Mouse (Mus musculus): ENCODE measurements around the gene Olfr523. TPM values are rescaled to one million over a fixed set of nuclear protein-coding genes. Genes with fewer than 3 reads are reported as not detected.

The Olfr523 gene
- polyA plus RNA-seq, 1 experiment, result not detected

- H3K4me3 ChIP-seq (ENCODE audit: insufficient read depth, low read depth, low read length), result peak within 1 kb of the TSS; percentile 98
- no peaks in the 10 kb centered on the region for H3K4me1 ChIP-seq (ENCODE audit: control insufficient read depth, insufficient read depth, low read length)
- no peak for TF ChIP-seq CTCF (IDR thresholded peaks at IDR 0.05; ENCODE audit: insufficient read depth, low read depth, low read length)
- TF ChIP-seq POLR2A (IDR thresholded peaks at IDR 0.05; ENCODE audit: insufficient read depth, low read depth, low read length), result peak; percentile 74
- 2% methylated on average over 39 of the region's 39 CpGs for WGBS
- peak within 1 kb of the TSS; percentile 85 for H3K27ac ChIP-seq (ENCODE audit: insufficient read depth, low read depth, low read length)
Measured at GRCm38 (mm10) chr7:140137135-140138020, 35.6 kb upstream of the Olfr523 start, which contains the start of gene Mtg1. Mtg1 (plus strand) TSS chr7:140137564.

GRCm38 (mm10) chr7:140138021-140138310, 35.1 kb upstream of the Olfr523 start:
- WGBS, result 0% methylated on average over 8 of the region's 8 CpGs
- no peak for TF ChIP-seq CTCF (IDR thresholded peaks at IDR 0.05; ENCODE audit: insufficient read depth, low read depth, low read length)
- no peak for TF ChIP-seq POLR2A (IDR thresholded peaks at IDR 0.05; ENCODE audit: insufficient read depth, low read depth, low read length)
- H3K27ac ChIP-seq (ENCODE audit: insufficient read depth, low read depth, low read length), result peak overlapping the region; percentile 85
- H3K4me3 ChIP-seq (ENCODE audit: insufficient read depth, low read depth, low read length), result peak overlapping the region; percentile 98
- H3K4me1 ChIP-seq (ENCODE audit: control insufficient read depth, insufficient read depth, low read length), result no peaks in the 10 kb centered on the region

GRCm38 (mm10) chr7:140141350-140141749, 31.7 kb upstream of the Olfr523 start:
- no peak overlapping the region for H3K27ac ChIP-seq (ENCODE audit: insufficient read depth, low read depth, low read length)
- WGBS, result 5% methylated on average over 14 of the region's 14 CpGs
- TF ChIP-seq POLR2A (IDR thresholded peaks at IDR 0.05; ENCODE audit: insufficient read depth, low read depth, low read length) (no peak), CTCF (IDR thresholded peaks at IDR 0.05; ENCODE audit: insufficient read depth, low read depth, low read length) (peak; percentile 40)
- no peaks in the 10 kb centered on the region for H3K4me1 ChIP-seq (ENCODE audit: control insufficient read depth, insufficient read depth, low read length)
- H3K4me3 ChIP-seq (ENCODE audit: insufficient read depth, low read depth, low read length), result no peak overlapping the region

- H3K4me1 ChIP-seq (ENCODE audit: control insufficient read depth, insufficient read depth, low read length), result no peaks in the 10 kb centered on the region
- no peak overlapping the region for H3K27ac ChIP-seq (ENCODE audit: insufficient read depth, low read depth, low read length)
- H3K4me3 ChIP-seq (ENCODE audit: insufficient read depth, low read depth, low read length), result no peak overlapping the region
- no peak for TF ChIP-seq POLR2A (IDR thresholded peaks at IDR 0.05; ENCODE audit: insufficient read depth, low read depth, low read length)
- no peak for TF ChIP-seq CTCF (IDR thresholded peaks at IDR 0.05; ENCODE audit: insufficient read depth, low read depth, low read length)
- 83% methylated on average over 4 of the region's 4 CpGs for WGBS
Measured at GRCm38 (mm10) chr7:140144550-140144949, 28.5 kb upstream of the Olfr523 start.

- WGBS, result 1% methylated on average over 28 of the region's 28 CpGs
Measured at GRCm38 (mm10) chr7:140153383-140153782, 19.6 kb upstream of the Olfr523 start.

GRCm38 (mm10) chr7:140153829-140154217, 19.2 kb upstream of the Olfr523 start:
- H3K4me1 ChIP-seq (ENCODE audit: control insufficient read depth, insufficient read depth, low read length), result peaks cover 10% of the 10 kb centered on the region
- peak overlapping the region; percentile 77 for H3K4me3 ChIP-seq (ENCODE audit: insufficient read depth, low read depth, low read length)
- WGBS, result 9% methylated on average over 4 of the region's 4 CpGs
- peak overlapping the region; percentile 75 for H3K27ac ChIP-seq (ENCODE audit: insufficient read depth, low read depth, low read length)
- TF ChIP-seq CTCF (IDR thresholded peaks at IDR 0.05; ENCODE audit: insufficient read depth, low read depth, low read length) (no peak), POLR2A (IDR thresholded peaks at IDR 0.05; ENCODE audit: insufficient read depth, low read depth, low read length) (no peak)

More at GRCm38 (mm10) chr7:140153383-140153782, 19.6 kb upstream of the Olfr523 start:
- 0 out of 2 replicates have a peak overlapping the region, but pooled peaks have one; percentile 1 for H3K27ac ChIP-seq (ENCODE audit: insufficient read depth, low read depth, low read length)
- TF ChIP-seq POLR2A (IDR thresholded peaks at IDR 0.05; ENCODE audit: insufficient read depth, low read depth, low read length) (no peak), CTCF (IDR thresholded peaks at IDR 0.05; ENCODE audit: insufficient read depth, low read depth, low read length) (no peak)
- H3K4me1 ChIP-seq (ENCODE audit: control insufficient read depth, insufficient read depth, low read length), result peaks cover 10% of the 10 kb centered on the region
- H3K4me3 ChIP-seq (ENCODE audit: insufficient read depth, low read depth, low read length), result peak overlapping the region; percentile 77

GRCm38 (mm10) chr7:140154218-140154927, 18.6 kb upstream of the Olfr523 start, which contains the start of gene Sprn:
Sprn (minus strand) TSS chr7:140154877.
- under 1% methylated on average over 28 of the region's 28 CpGs for WGBS

GRCm38 (mm10) chr7:140160363-140160762, 12.7 kb upstream of the Olfr523 start:
- Histone ChIP-seq H3K27ac (ENCODE audit: insufficient read depth, low read depth, low read length) (no peak overlapping the region), H3K4me1 (ENCODE audit: control insufficient read depth, insufficient read depth, low read length) (no peaks in the 10 kb centered on the region), H3K4me3 (ENCODE audit: insufficient read depth, low read depth, low read length) (no peak overlapping the region)
- TF ChIP-seq POLR2A (IDR thresholded peaks at IDR 0.05; ENCODE audit: insufficient read depth, low read depth, low read length) (no peak), CTCF (IDR thresholded peaks at IDR 0.05; ENCODE audit: insufficient read depth, low read depth, low read length) (no peak)
- WGBS, result 85% methylated on average over 3 of the region's 3 CpGs

More at GRCm38 (mm10) chr7:140154218-140154927, 18.6 kb upstream of the Olfr523 start, which contains the start of gene Sprn:
- Histone ChIP-seq H3K27ac (ENCODE audit: insufficient read depth, low read depth, low read length) (peak within 1 kb of the TSS; percentile 75), H3K4me3 (ENCODE audit: insufficient read depth, low read depth, low read length) (peak within 1 kb of the TSS; percentile 77), H3K4me1 (ENCODE audit: control insufficient read depth, insufficient read depth, low read length) (peaks cover 10% of the 10 kb centered on the region)
- TF ChIP-seq CTCF (IDR thresholded peaks at IDR 0.05; ENCODE audit: insufficient read depth, low read depth, low read length), result no peak
- peak; percentile 64; the same call in 1 of the 2 replicates for TF ChIP-seq POLR2A (IDR thresholded peaks at IDR 0.05; ENCODE audit: insufficient read depth, low read depth, low read length)

- TF ChIP-seq POLR2A (IDR thresholded peaks at IDR 0.05; ENCODE audit: insufficient read depth, low read depth, low read length) (no peak), CTCF (IDR thresholded peaks at IDR 0.05; ENCODE audit: insufficient read depth, low read depth, low read length) (no peak)
- WGBS, result 75% methylated on average over 7 of the region's 7 CpGs
Measured at GRCm38 (mm10) chr7:140164664-140165063, 8.4 kb upstream of the Olfr523 start, which contains the start of gene Olfr522. Olfr522 (minus strand) TSS chr7:140164764.

More at GRCm38 (mm10) chr7:140164664-140165063, 8.4 kb upstream of the Olfr523 start, which contains the start of gene Olfr522:
- no peak within 1 kb of the TSS for H3K4me3 ChIP-seq (ENCODE audit: insufficient read depth, low read depth, low read length)
- no peak within 1 kb of the TSS for H3K27ac ChIP-seq (ENCODE audit: insufficient read depth, low read depth, low read length)
- no peaks in the 10 kb centered on the region for H3K4me1 ChIP-seq (ENCODE audit: control insufficient read depth, insufficient read depth, low read length)

Measured in olfactory bulb, adult 2 months (tissue).